Mouse (Mus musculus) spleen, adult 2 months (tissue): ENCODE data around the gene Fbxo11.
"Not testable (repeated sequence)": the region's sequence is repeated elsewhere in the genome, so short reads cannot be mapped to it uniquely, and the experiment has no call there.

Experiments
- CTCF ChIP-seq: fragments of 200-500 bp; IDR thresholded peaks from 2 replicates; pipeline ENCODE4 v1.5.1; 2011; ENCODE audit warnings: mild to moderate bottlenecking, inconsistent platforms; ENCODE audit not compliant: insufficient read depth, insufficient read length, insufficient replicate concordance; ENCODE audit errors: extremely low read depth
- POLR2A ChIP-seq: fragments of 200-500 bp; IDR thresholded peaks from 2 replicates; pipeline ENCODE4 v1.6.1; 2011; ENCODE audit warnings: low read depth, low read length, inconsistent platforms

DNA sequence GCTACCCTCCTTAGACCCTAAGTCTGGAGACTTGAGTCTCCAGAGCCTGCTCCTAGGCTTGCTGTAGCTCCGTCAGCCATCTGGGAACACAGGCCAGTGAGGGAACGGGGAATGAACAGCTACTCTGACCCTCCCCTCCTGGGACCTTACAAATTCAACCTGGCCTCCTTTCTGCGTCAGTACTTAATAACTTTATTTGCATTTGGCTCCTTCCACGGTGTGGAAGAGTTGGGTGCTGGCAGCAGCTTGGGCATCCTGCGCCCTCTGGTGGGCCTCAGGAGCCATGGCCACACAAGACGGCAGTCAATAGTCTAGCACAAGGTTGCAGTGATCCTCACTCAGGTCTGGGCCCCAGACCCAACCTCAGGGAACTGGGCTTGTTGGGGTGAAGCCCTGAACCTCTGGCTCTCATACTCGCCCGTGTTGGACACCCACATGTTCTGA lies 96.6 kb downstream of the Fbxo11 start:
- TF ChIP-seq POLR2A, CTCF: not testable (repeated sequence)
